Mouse (Mus musculus) CD8-positive naive resting alpha-beta T cell, adult 2 months (primary cell): Measurements from ENCODE around the gene Nploc4.
A peak's percentile ranks its signal among the peaks of the same experiment; 100 is the strongest.
"Not testable (repeated sequence)": the region's sequence is repeated elsewhere in the genome, so short reads cannot be mapped to it uniquely, and the experiment has no call there.

ENCODE experiments used
- DNase-seq, 2 experiments: peaks; one replicate each; pipeline ENCODE4 v3.0.0; 2022; ENCODE audit warnings: low read depth in 2 of 2, low spot score in 2 of 2

Nploc4 gene

GRCm38 (mm10) chr11:120354304-120355276 lies 82.9 kb downstream of the Nploc4 start:
- no peak for DNase-seq

GRCm38 (mm10) chr11:120353500-120354303 lies 83.8 kb downstream of the Nploc4 start:
- DNase-seq: peak; percentile 87 to 90

- no peak for DNase-seq
Observed at GRCm38 (mm10) chr11:120352571-120353290, 84.8 kb downstream of the Nploc4 start.

GRCm38 (mm10) chr11:120352093-120352350 lies 85.5 kb downstream of the Nploc4 start:
- DNase-seq: not testable (repeated sequence)

GRCm38 (mm10) chr11:120351250-120352092 lies 86.0 kb downstream of the Nploc4 start:
- no peak for DNase-seq

- DNase-seq: no peak
Observed at GRCm38 (mm10) chr11:120350711-120351110, 86.8 kb downstream of the Nploc4 start.

- peak; percentile 28 to 40 for DNase-seq
Observed at GRCm38 (mm10) chr11:120349986-120350702, 87.4 kb downstream of the Nploc4 start.

- DNase-seq: peak; percentile 44 to 51
Observed at GRCm38 (mm10) chr11:120349371-120349985, 88.0 kb downstream of the Nploc4 start.

GRCm38 (mm10) chr11:120348684-120349370 lies 88.7 kb downstream of the Nploc4 start:
- no peak for DNase-seq

- DNase-seq: peak; percentile 73 to 75
Observed at GRCm38 (mm10) chr11:120347791-120348683, 89.5 kb downstream of the Nploc4 start, which contains the start of gene Actg1. Actg1 (minus strand) TSS chr11:120348542.

GRCm38 (mm10) chr11:120347301-120347700 lies 90.2 kb downstream of the Nploc4 start:
- peak; percentile 39 to 48 for DNase-seq

GRCm38 (mm10) chr11:120346383-120347034 lies 91.0 kb downstream of the Nploc4 start:
- DNase-seq: not testable (repeated sequence)

GRCm38 (mm10) chr11:120345067-120345681 lies 92.3 kb downstream of the Nploc4 start:
- DNase-seq: no peak

- no peak for DNase-seq
Observed at GRCm38 (mm10) chr11:120344310-120344920, 93.1 kb downstream of the Nploc4 start.

- DNase-seq: no peak
Observed at GRCm38 (mm10) chr11:120343519-120344309, 93.8 kb downstream of the Nploc4 start.
